Mouse (Mus musculus) olfactory bulb, adult 2 months (tissue): Measurements from ENCODE around the gene Itgb7.

Source experiments
- CTCF ChIP-seq: fragments of 200-500 bp; IDR thresholded peaks from 2 replicates; pipeline ENCODE4 v1.5.1; 2012; ENCODE audit warnings: low read depth, mild to moderate bottlenecking, low read length, moderate library complexity; ENCODE audit not compliant: insufficient read depth
- POLR2A ChIP-seq: fragments of 200-500 bp; IDR thresholded peaks from 2 replicates; pipeline ENCODE4 v1.6.1; 2012; ENCODE audit warnings: mild to moderate bottlenecking, low read depth, low read length, moderate library complexity; ENCODE audit not compliant: insufficient read depth

DNA sequence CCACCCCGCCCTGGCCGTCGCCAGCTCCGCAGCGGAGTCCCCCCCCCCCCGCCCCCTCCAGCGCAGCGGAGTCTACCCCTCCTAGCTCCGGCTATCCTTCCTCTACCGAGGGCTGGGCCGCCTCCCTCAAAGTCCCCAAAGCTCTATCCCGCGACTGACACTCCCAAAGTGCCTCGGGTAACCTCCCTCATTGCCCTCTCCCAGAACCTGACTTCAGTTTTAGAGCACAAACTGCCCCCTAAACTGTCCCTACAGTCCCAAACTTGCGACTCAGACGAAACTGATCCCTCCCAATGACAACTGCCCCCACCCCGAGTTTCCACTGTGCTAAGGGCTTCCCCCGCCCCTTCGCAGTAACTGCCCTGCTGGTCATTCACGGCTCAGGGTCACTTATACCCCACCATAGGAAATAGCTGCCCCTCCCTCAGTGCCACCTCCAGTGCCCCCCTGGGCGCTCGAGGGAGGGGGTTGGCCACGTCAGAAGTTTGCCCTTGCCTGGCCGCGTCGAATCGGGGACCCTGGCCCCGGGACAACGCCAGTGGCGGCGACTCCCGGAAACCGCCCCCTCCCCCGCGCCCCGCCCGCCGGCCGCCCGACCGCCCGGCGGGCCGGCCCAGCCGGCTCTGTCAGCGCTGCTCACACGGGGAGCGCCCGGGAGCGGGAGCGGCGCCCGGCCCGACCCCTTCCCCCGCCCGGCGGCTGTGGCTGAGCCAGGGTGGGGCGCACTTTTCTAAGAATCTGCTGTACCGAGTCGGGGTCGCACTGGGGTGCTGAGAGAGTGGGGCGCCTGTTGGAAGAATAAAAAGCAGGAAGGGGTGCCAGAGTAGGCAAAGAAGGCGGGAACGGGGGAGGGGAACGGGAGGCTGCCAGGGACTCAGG lies 15.7 kb upstream of the Itgb7 start:
- TF ChIP-seq CTCF, result no peak
- TF ChIP-seq POLR2A, result no peak
